Mouse (Mus musculus) heart, adult 11 months (tissue): ENCODE measurements around the gene Myo1f.

ENCODE experiments used
- DNase-seq: peaks from one replicate; pipeline ENCODE4 v3.0.0; 2022

Myo1f gene

GRCm38 (mm10) chr17:33586011-33586410, 30.5 kb downstream of the Myo1f start:
- DNase-seq = no peak

DNA sequence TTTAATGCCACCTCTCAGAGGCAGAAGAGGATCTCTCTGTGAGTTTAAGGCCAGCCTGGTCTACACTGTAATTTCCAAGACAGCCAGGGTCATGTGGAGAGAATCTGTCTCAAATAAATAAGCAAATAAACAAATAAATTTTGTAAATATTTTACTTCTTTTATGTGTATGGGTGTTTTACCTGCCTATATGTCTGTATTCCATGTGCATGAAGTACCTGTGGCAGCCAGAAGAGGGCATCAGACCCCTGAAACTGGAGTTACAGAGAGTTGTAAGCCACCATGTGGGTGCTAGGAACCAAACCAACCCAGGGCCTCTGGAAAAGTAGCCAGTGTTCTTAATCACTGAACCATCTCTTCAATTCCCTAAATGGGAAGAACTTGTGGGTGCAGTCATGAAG, 41.8 kb downstream of the Myo1f start:
- DNase-seq = peak; percentile 61

DNA sequence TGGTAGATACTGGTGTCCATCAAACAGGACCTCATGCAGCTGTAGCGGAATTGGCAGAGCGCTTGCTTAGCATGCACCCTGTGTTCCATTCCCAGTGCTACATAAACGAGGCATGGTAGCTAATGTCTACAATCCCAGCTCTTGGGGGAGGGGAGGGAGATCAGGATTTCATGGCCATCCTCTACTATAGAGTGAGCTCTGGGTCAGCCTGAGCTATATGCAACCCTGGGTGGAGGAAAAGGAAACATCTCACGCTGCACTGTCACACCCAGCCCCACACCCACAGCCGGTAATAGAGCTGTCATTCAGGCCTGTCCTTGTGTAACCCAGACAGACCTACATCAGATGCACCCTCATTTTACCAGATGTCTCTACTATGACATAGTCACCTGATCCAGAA, 43.0 kb downstream of the Myo1f start:
- DNase-seq = peak; percentile 83

- peak; percentile 43 for DNase-seq
These were observed 44.4 kb downstream of the Myo1f start for GRCm38 (mm10) chr17:33599836-33600475.

DNA sequence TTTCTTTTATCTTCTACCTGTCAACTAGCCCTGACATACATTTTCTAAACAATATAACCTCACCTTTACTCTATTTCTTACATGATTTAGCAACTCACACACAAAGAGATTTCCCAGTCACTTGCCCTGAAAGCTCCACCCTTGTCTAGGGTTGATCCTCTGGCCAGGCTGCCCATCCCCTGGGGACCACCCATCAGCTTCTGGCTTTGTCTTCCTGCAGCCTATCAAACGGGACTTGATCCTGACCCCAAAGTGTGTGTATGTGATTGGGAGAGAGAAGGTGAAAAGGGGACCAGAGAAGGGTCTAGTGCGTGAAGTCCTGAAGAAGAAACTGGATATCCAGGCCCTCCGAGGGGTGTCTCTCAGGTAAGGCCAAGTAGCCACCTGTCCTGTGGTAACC, 45.3 kb downstream of the Myo1f start:
- DNase-seq = peak; percentile 79

- DNase-seq = peak; percentile 84
These were observed 46.4 kb downstream of the Myo1f start for GRCm38 (mm10) chr17:33601947-33602346.

GRCm38 (mm10) chr17:33607273-33607672, 51.8 kb downstream of the Myo1f start:
- DNase-seq = peak; percentile 81

GRCm38 (mm10) chr17:33610548-33610947, 55.0 kb downstream of the Myo1f start:
- DNase-seq = peak; percentile 72

DNA sequence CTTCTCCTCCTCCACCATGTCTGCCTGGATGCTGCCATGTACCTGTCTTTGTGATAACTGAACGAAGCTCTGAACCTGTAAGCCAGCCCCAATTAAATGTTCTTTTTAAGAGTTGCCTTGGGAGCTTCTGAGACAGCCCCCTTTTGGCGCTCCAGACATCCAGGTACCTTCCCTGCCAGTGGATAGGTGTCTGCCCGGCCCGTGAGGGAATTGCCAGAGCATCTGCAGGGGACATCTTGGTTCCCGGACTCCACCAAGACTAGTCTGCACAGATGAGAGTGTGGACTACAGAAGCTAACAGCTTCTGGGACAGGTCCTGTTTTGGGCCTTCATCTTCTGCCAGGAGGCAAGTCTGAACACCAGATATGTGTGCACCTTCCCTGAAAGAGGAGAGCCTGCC, 58.2 kb downstream of the Myo1f start:
- DNase-seq = peak; percentile 67

DNA sequence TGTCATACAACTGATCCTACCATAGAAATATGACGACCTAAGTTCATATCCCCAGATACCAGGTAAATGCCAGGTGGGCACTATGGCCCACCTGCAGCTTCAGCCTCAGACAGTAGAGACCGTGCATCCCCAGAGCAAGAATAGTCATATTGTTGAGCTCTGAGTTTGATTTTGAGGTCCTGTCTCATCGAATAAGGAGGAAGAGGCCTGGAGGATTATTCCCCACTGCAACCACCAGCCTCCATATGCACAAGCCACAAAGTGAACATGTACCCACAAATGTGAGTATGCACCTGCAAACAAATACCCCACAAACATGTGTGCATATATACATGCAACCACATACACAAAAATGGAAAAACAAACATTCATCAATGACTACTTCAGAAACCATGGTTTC, 71.8 kb downstream of the Myo1f start:
- DNase-seq = peak; percentile 69

DNA sequence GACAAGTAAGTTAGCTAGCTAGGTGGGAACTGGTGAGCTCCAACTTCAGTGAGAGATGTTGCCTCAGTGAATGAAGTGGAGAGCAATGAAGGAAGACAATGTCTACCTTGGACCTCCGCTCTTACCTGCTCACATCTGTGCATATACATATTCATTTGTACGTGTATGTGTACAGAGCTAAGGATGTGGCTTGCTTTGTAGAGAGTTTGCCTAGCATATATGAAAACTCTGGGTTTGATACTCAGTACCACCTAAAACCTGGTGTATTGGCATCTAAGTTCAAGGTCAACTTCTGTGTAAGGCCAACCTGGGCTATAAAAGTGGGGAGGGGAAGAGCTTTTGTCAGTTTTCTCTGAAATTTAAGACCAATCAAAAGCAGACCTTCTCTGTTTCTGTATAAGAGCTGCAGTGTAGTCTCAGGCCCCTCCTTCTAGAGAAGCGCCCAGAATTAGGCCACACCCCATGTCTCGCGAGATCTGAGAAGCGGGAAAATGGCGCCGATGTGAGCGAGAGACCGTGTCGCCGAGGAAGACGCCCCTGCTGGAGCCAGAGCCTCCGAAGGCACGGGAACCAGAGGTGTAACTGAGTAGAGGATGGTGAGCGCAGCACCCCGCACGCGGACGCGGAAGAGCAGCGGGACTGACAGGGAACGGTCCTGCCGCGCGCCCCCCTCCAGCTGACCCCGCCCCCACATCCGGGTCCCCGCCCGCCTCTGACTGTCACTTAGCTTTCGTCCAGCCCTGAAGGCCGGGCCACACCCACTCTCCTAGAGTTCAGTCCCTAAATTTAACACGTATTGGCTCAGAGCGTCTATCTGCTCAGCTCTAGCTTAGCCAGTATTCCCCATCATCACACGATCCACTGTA, 73.3 kb downstream of the Myo1f start, which contains the start of gene Zfp414:
TSS of gene Zfp414 (plus strand) at position 470 of the 866 bp plus-strand sequence.
- DNase-seq = peak; percentile 99

GRCm38 (mm10) chr17:33629487-33630125, 74.1 kb downstream of the Myo1f start:
- DNase-seq = peak; percentile 95

DNA sequence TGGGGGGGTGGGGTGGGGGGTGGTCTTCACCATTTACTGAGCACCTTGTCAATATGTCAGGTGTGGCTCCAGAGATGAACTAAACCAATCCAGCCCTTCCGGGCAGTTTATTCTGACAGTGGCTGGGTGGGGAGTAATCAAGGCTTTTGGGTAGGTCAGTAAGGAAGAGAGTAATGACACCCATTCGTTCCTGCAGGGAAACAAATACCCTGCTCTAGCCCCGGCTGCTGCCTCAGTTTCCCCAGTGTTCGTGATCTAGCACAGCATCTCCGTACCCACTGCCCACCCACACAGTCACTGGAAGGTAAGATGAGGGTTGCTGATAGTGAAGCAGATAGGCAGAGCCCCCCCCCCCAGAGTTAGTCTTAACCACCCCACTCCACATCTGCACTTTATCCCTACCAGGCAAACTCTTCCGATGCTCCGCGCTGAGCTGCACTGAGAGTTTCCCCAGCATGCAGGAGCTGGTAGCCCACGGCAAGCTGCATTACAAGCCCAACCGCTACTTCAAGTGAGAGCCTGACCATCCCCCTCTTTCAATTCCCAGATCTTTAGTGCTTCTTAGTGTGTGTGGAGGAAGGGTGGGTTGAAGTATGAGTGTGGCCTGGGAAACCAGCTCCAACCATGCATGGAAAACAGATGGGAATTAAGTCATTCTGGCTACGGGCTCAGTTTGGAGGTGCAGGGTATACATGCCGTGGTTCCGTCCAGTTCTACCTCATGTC, 74.8 kb downstream of the Myo1f start:
- peak; percentile 91 for DNase-seq

DNA sequence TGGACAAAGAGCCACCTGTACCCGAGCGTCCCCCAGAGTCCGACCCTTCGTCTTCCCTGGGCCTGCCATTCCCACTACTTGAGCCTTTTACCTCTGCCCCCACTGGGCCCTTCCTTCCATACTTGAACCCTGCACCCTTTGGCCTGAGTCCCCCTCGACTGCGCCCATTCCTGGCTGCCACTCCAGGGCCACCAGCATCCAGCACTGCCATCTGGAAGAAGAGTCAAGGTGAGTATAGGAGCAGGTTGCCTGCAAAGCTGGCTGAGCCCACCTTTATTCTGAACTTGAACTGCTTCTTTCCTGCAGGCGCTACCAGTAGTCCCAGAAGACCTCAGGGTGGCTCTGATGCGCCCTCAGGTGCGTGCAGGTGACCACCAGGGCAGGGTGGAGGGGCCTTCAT, 75.7 kb downstream of the Myo1f start:
- DNase-seq = peak; percentile 91

DNA sequence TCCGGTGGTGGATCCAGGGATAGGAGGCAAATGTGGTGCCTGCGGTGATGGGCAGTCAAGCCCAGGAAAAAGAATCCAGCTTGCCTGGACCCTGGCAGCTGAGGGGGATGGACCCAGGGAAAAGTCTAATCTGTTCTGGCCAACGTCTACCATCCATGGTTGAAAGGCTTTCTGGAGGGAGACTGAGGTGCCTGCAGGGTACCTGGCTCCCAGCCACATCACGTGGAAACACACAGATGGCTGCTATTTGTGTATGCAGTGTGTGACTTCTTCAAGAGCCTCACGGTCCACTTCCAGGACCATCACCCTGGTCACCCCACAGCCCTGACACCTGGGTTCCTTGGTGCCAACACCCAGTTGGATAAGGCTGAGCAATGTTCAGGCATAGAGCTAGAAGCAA, 76.3 kb downstream of the Myo1f start:
- DNase-seq = peak; percentile 86

- peak; percentile 87 for DNase-seq
These were observed 81.5 kb downstream of the Myo1f start for GRCm38 (mm10) chr17:33637038-33637437.

GRCm38 (mm10) chr17:33637516-33638276, 82.2 kb downstream of the Myo1f start, which contains the start of gene Pram1:
Gene Pram1 (plus strand): TSS chr17:33638056.
- peak; percentile 92 for DNase-seq

GRCm38 (mm10) chr17:33639743-33640142, 84.2 kb downstream of the Myo1f start:
- peak; percentile 50 for DNase-seq

GRCm38 (mm10) chr17:33644068-33644467, 88.6 kb downstream of the Myo1f start:
- peak; percentile 70 for DNase-seq

DNA sequence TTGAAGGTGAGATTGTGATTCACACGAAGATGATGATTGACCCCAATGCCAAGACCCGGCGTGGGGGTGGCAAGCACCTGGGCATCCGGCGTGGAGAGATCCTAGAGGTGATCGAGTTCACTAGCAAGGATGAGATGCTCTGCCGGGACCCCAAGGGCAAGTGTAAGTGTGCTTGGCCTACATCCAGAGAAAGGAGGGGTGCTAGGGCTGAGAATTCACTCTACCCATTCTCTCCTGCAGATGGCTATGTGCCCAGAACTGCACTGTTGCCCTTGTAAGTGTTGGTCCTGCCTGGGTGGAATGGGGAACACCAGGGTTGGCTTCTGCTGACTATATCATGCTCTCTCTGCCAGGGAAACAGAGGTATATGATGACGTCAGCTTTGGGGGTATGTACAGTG, 89.6 kb downstream of the Myo1f start:
- peak; percentile 89 for DNase-seq

GRCm38 (mm10) chr17:33649781-33650475, 94.4 kb downstream of the Myo1f start:
- peak; percentile 91 for DNase-seq
